Mouse (Mus musculus): ENCODE measurements around the gene Gfra1. TPM values are rescaled to one million over a fixed set of nuclear protein-coding genes. Genes with fewer than 3 reads are reported as not detected.

The Gfra1 gene
- total RNA-seq, 1 experiment from 2014 or later = 1.5 TPM

DNA sequence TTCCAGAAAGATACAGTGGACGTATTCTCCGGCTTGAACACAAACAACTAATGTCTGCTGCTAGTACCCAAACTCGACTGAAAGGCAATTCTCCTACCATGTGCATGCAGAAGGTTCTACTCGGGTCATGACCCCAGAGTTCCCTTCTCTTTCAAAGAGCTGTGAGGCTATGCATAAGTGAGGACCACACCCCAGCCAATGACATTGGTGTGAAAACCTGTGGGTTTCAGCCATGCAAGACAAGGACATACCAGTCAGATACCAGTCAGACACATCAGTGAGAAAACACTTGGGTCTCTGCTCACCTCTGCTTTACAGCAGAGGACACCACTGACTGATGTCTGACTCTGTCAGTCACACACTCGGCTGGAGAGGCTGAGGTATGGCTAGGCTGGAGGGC lies 63.9 kb downstream of the Gfra1 start:
- no peak for DNase-seq

GRCm38 (mm10) chr19:58389466-58389865 lies 66.2 kb downstream of the Gfra1 start:
- no peak for DNase-seq

DNA sequence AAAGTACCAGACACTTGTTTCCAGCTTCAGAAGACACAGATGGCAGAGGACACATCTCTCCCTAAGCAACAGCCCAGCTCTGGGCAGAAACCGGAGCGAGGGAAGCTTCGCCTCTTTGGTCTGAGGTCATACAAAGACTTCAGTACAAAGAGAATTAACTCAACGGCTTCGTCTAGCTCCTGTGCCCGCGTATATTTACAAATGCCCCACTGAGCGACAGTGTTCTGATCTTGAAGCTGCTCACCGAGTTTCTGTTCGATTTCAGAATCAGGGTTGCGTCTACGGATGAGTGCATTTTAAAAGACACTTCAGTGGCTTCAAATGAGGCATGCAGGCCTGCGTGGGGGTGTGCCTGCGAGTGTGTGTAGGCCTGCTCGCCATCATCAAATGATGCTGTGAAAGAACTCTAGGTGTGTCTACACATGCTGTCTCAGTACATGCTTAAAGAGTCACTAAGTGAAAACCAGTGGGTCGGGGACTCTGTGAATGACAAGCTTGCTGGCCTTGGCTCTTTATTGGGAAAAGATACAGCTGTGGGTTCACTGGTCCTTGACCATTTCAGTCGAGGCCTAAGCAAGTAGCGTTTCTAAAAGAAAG lies 66.8 kb downstream of the Gfra1 start:
- no peak for DNase-seq

DNA sequence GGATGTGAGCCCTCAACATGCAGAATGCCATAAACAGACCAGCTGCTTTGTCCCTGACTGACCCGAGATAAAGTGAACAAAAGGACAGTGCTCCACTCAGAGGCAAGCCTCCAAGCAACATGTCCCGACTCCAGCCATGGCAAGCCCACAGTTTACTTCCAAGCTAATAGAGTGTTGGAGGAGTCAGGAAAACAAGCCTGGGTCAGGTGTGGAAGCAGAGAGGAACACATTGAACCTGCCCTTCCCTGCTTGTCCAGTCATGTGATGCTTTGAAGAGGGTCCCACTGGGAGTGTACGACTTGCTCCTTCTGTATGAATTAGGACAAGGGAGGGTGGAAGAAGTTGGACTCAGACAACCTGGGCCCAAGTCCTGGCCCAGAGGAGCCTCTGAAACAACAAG lies 72.4 kb downstream of the Gfra1 start:
- DNase-seq = no peak

DNA sequence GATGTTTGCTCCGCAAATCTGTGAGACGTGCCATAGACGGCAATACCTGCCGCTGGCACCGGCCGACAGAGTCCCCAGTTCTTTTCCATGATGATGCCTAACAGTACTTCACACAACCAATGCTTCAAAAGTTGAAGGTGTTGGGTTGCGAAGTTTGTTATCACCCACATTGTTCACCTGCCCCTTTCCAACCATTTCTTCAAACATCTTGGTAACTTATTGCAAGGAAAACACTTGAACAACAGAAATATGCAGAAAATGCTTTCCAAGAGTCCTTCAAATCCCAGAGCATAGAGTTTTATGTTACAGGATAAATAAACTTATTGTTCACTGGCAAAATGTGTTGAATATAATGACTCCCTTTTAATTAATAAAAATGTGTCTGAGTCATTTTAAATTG lies 73.2 kb downstream of the Gfra1 start:
- no peak for DNase-seq

DNA sequence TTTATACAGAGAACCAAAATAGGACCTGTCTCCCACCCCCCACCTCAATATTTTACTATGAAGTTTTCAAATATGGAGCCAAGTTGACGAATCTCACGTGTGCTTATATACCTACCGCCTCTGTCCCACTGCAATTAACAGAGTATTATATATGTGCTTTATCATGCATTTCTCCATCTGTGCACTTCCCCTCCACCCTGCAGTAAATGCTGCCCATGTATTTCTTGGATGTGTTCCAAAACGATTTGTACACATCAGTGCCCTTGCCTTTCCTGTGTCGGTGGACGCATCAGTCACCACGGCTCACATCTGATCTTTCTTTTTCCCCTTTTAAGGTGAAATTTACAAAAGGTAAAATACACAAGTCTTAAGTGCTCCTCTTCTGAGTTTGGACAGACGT lies 77.7 kb downstream of the Gfra1 start:
- no peak for DNase-seq

DNA sequence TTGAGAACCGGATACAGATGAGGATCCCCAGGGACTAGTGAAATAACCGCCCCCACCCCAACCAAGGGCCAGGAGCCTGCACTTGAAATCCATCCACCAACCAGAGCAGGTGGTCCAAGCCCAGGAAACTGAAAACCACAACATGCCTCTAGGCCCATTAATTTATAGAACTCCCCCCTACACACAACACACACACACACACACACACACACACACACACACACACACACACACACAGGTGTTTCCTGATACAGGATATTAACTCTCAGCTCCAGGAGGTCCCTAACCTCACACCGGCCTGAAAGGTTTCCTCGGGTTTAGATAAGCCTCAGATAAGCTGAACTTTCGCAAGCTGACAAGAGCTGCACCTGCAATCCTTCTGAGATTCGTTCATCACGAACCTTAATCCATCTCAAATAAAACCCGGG lies 79.0 kb downstream of the Gfra1 start:
- DNase-seq = no peak

DNA sequence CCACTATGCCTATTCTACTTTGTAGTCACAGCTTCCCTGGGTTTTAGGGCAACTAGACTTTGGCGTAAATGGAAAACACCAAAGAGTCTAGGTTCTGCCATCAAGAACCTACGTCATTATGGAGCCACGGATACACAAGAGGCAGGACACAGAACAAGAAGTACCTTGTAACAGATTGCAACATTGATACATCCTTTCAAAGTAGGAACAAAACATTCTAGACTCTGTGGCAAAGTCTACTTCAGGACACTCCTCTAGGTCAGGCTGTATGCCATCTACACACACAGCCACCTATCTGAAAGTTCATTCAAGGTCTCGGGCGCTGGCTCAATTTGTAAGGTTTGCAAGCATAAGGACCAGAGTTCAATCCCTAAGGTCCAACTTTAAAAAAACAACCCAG lies 81.1 kb downstream of the Gfra1 start:
- DNase-seq = no peak

- no peak for DNase-seq
Measured at GRCm38 (mm10) chr19:58374155-58374554, 81.6 kb downstream of the Gfra1 start.

DNA sequence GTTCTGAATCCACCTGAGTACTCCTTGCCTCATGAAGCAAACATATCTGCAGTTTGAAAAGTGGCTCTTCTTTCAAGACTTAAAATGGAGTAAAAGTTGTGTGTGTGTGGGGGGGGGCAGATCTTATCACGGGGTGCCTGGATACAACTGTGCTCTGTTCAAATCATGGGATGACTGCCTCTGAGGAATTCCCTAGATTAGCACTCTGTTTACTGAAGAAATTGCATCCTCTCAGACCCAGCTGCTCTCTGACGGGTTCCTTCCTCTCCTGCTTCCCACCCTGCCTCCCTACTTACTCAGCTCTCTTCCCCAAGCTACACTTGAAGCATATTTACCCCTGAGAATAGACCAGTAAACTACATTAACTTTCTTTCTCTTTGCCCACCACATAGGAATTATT lies 87.2 kb downstream of the Gfra1 start:
- no peak for DNase-seq

DNA sequence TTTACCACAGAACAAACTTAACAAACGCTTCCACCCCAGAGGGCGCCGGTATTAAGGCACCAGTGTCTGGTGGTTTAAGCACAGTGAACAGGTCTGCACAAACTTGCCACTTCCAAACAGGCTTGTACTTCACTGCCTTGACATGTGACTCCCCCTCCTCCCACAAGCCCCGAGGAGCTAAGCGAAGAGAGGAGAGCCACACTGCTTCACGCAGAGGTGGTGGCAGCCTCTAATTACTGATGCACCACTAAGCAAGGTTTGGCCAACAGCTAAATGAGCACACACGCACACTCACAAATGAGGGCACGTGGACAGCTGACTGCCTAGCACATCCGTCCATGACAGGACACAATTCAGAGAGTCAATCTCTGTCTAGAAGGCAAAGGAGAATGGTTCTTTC lies 91.0 kb downstream of the Gfra1 start:
- no peak for DNase-seq

GRCm38 (mm10) chr19:58360982-58361381 lies 94.7 kb downstream of the Gfra1 start:
- no peak for DNase-seq

DNA sequence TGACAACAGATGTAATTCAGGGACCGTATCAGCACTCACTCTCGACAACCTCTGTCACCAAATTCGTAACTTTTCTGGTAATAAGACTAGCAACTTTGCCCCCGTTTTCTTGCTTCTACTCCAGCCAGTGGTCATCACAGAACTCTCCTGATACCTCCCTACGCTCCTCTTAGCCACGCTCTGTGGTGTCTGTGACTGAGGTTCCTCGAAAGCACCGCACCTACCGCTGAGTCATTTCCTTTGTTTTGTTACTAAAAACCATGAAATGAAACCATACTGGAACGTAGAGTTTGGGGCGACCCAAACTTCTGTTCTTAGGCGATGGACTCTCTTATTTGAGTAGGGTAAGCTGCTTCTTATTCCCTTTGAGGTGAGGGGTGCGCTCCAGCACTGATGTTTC lies 97.6 kb downstream of the Gfra1 start:
- no peak for DNase-seq

DNA sequence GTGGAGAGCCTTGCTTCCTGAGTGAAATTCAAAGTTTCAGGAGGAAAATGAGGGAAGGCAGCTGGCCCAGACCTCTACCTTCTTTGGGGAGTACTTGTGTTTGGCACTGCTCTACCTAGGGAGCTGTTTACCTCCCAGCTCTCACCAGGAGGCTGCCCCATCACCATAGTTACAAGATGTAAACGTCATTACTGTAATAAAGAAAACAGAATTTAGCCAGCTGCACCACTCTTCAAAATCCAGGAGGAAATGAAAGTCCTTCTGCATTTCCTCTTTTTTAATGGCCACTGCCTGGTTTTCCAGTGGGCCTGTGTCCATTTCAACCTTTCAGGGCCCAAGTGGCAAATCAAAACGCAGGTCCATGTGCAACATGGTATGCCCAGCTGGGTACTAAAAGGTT lies 101.8 kb downstream of the Gfra1 start:
- no peak for DNase-seq

DNA sequence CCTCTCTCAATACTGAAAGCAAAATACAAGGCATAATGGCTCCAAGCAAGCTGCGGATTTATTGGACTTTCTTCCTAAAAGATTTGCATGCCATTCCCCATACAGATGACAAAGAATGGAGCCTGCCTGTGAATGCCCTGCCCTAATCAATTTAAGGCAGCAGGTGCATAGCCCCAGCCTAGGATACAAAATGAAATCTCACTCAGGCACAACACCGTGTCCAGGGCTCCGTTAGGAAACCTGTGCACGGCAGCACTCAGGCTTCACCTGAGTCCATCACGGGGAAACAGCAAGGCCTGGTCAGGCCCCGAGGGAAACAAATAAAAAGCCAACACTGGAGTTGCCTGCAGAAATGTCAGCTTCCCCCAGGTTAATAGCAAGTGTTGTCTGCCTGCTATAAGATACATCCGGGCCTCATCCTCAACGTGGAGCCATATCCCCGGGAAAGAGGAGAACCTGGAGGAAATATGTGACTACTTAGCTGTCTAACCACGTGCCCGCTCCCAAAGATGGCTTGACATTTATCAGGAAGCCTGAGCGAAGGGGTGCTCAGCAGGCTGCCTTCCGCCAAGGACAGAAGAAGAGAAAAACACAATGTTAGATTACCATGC lies 102.3 kb downstream of the Gfra1 start:
- DNase-seq = no peak

DNA sequence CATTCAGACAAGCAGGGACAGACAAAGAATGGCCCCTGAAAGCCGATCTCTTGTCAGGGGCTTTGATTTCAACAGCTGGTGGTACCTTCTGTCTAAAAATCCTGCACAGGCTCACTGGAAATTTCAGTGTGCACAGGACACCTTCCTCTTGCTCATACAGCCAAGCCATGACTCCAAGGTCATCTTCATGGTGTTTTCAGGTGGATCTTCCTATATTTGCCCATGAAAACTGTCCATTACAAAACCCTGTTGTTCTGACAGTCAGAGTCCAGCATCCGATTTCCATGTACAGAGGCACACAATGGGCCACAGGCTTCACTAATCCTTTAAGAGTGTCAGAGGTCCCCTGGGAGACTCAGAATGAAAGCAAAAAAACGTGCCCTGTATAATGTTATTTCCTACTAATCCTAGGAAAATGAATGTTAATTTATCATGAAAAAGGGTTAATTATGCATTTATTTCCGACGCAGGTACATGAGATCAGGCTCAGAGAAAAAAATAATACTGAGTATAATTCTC lies 105.8 kb downstream of the Gfra1 start:
- DNase-seq = no peak

DNA sequence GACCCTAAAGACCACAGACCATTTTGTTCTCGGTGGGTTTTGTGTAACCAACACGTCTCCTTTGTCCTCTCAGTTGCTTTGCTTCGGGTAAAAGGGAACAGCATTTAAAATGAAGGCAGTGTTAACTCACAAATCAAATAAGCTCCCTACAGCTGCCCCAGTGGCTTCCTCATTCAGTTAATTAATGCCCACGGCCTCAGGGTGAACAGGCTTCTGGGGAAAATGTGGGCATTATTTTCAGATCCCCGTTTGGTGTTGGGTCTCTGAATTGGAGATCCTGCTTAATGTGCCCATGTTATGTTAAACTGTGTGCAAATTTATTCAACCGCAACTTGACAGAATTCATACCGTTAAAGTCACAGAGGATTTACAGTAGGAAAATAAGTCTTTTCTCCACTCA lies 110.6 kb downstream of the Gfra1 start:
- no peak for DNase-seq

- no peak for DNase-seq
Measured at GRCm38 (mm10) chr19:58341351-58341750, 114.4 kb downstream of the Gfra1 start.

DNA sequence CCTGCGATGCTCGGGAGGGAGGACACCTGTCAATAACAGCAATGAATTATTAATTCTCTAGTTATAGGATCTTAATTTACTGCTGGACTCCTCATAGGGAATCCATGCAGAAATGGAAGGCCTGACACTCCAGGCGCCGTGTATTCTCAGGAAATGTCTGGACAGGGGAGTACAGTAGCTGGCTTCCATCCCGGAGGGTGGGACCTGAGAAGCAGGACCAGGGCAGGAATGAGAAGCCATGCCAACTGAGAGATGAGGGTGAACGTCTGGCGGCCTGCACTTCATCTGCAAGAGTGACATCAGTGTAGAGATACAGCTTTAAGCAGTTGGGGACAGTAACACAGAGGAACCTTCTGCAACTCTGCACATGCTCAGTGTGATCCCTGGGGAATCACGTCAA lies 115.5 kb downstream of the Gfra1 start:
- DNase-seq = no peak

DNA sequence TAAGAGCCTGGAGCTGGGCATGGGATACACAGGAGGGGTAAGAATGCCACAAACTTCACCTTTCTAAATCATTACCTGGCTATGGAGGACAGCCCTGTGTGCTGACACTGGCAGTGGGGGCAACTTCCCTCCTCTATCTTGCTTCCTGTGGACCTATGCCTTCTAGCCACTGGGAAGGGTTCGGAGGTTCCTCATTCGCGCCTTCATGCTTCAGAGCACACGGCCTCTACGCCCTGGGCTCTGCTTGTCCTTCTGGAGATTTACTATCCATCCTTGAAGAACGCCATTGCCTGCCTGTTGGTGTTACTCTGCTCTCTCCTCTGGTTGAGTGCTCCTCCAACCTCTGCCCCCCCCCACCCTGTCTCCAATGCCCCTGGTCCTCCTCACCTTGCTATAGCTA lies 118.9 kb downstream of the Gfra1 start:
- DNase-seq = no peak

DNA sequence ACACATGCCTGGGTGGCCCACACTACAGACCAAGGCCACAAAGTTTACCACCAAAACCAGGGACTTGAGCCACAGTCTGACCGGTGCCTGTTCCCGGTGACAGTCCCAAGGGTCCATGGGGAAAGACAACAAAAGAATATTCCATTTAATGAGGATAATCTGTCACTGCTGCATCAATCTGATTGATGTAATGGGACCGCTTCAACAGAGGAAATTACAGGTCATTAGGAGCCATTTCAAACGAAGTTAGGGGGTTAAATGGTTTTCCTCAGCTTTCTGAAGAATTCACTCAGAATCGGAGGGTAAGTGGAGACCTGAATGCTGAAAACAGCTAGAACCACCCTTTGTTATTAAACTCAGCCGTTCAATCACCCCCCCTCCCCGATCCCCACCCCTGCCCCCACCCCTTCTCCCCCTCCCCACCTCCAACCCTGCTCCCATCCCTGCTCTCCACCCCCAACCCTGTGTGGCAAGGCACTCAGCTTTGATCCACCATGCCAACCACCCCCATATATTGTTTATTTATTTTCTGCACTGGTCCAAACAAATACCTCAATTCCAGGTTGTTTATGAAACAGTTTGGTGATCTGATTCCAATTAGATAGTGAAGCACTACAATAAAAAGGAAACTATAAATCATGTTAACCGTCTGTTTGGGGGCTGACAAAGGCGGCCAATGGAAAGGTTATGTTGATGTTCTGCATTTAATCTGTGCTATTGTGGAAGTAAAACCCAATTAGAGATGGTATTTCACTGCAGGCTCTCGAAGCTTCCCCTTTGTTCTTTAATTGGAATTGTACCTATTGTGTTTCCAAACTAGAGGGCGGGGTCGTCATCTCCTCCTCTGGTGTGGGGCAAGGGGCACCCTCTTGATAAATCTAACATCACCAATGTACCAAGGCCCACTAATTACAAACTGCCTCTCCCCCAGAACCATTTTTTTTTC lies 119.9 kb downstream of the Gfra1 start:
- DNase-seq = no peak

DNA sequence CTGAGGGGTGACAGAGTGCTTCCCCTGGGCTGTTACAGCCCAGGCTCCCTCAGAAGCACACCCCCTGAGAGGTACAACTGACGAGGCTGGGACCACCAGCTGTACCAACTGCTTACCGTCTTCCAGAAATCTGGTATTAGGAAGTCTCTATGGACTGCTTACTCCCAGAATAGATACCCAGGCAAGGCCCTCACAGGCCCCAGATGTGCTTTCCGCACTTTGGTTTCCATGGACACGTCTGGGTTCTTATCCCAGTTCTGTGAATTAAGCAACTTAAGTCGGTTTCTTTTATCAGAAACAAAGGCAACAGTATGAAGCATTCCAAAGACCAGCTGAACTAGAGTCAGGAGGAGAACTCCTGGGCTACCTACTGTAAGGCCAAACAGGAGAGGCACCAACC lies 126.4 kb downstream of the Gfra1 start:
- DNase-seq = no peak

- no peak for DNase-seq
Measured at GRCm38 (mm10) chr19:58328014-58328413, 127.7 kb downstream of the Gfra1 start.
